Mouse (Mus musculus) brain, embryonic 14.5 days (tissue): ENCODE measurements at regions not wholly inside any gene's neighbourhood (a gene's known extent, or its start where the extent isn't known, plus 50 kb on each side); places are given as distances from the start of the nearest gene placed in this dataset.

Source experiments
- DNase-seq: peaks from one replicate; pipeline ENCODE4 v3.0.0-alpha.2; 2011; ENCODE audit warnings: low read depth
- CTCF ChIP-seq: fragments of 200-500 bp; IDR thresholded peaks from 2 replicates; pipeline ENCODE4 v1.5.1; 2012; ENCODE audit warnings: inconsistent platforms, mild to moderate bottlenecking, moderate library complexity, borderline replicate concordance; ENCODE audit not compliant: insufficient read depth, insufficient read length; ENCODE audit errors: extremely low read depth
- POLR2A ChIP-seq: fragments of 200-500 bp; IDR thresholded peaks from 2 replicates; pipeline ENCODE4 v1.6.1; 2012; ENCODE audit warnings: mild to moderate bottlenecking, inconsistent platforms, borderline replicate concordance; ENCODE audit not compliant: poor library complexity, insufficient read depth, insufficient read length, severe bottlenecking; ENCODE audit errors: extremely low read depth

DNA sequence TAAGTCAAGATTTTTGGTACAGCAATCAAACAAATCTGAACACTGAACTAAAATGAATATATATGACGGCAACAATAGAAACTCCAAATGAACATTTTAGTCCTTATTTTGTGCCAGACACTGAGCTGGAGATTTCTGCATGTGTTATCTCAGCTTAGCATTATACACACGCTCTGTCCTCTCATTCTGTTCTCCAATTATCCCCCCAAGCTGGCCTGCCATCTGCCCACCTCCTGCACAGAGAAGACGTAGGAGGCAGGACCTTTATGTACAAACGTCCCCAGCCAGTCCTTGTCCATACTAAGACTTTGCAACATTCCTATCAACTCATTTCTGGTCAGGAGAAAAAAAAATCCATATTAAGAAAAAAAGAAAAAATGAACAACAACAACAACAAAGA lies 148.5 kb upstream of the Mef2c start:
- DNase-seq: no peak
- TF ChIP-seq CTCF (no peak), POLR2A (no peak)

- TF ChIP-seq POLR2A (no peak), CTCF (no peak)
- no peak for DNase-seq
Measured at GRCm38 (mm10) chr13:83360529-83360928, 143.3 kb upstream of the Mef2c start.

- no peak for TF ChIP-seq POLR2A
- TF ChIP-seq CTCF: no peak
- DNase-seq: peak; percentile 32
Measured at GRCm38 (mm10) chr13:83376097-83376797, 127.6 kb upstream of the Mef2c start.

GRCm38 (mm10) chr13:83378644-83379043 lies 125.2 kb upstream of the Mef2c start:
- no peak for TF ChIP-seq POLR2A
- no peak for TF ChIP-seq CTCF
- peak; percentile 16 for DNase-seq

DNA sequence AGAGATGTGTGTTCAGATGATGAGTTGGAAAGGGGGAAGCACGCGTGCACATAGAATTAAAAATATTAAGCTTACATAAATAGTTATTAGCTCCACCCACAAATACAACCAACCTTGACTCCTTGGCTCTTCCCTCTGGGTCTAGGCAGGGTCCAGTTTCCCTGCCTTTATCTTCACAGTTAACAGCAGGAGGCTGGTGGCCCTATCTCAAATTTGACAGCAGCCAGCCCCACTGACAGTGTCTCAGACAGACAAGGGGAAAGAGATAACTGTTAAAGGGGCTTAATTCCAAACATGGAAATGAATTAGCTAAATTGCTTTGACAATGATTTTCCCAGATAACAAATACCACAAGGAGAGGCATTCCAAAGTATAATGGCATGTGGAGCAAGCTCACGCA lies 121.2 kb upstream of the Mef2c start:
- no peak for DNase-seq
- TF ChIP-seq CTCF (no peak), POLR2A (no peak)

GRCm38 (mm10) chr13:83394773-83395172 lies 109.1 kb upstream of the Mef2c start:
- no peak for TF ChIP-seq CTCF
- no peak for TF ChIP-seq POLR2A
- no peak for DNase-seq

- TF ChIP-seq POLR2A: no peak
- no peak for TF ChIP-seq CTCF
- no peak for DNase-seq
Measured at GRCm38 (mm10) chr13:83399381-83399780, 104.5 kb upstream of the Mef2c start.

DNA sequence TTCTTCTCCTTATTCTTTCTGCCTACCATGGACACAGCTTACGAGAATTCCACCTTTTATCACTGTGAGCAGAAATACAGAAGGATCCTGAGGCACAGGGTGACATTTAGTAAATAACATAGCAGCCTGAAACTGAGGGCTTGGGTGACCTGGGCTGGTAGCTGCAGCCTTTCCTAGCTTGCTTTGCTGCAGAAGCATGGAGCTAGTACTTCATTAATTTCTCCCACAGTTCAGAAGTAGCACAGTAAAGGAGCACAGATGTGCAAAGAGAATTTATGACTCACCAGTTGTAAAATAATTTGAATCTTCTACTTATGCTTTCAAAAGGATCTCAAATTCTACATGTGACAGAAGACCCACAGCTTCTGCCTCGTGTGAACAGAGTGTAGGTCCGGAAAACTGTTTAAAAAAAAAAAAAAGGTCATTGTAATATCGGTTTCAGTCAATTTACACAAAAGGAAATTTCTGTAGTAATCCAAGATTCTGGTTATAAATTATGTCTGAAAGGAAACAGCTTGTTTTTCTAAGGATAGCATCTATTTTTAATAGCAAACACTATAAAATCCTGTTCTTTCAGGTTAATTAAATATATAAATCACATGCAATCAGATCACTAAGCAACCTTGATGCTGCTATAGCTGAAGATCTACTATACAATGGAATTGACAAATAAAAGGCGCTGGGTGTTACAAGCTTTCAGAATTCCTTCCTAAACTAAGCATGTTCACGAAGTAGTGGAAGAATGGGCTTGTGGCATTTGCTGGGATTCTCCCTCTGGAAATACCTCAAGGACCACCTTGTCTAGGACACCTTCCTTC lies 64.0 kb upstream of the Mef2c start:
- TF ChIP-seq POLR2A: no peak
- TF ChIP-seq CTCF: no peak
- DNase-seq: no peak

DNA sequence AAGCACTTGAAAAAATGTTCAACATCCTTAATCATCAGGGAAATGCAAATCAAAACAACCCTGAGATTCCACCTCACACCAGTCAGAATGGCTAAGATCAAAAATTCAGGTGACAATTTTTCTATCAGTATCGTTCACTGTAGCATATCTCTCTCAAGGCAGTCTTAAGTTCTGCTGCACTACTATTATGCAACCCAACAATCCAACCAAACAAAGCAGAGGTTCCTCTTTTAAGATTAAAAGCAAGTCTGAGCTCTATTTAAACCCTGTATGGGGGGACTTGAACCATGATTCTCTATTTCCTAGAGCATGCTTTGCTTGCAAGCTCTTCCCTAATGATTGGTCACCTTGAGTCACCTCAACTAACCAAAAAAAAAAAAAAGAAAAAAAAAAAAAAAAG lies 59.6 kb upstream of the Mef2c start:
- TF ChIP-seq CTCF (no peak), POLR2A (no peak)
- DNase-seq: no peak

GRCm38 (mm10) chr13:83450820-83451219 lies 53.0 kb upstream of the Mef2c start:
- no peak for TF ChIP-seq CTCF
- no peak for TF ChIP-seq POLR2A
- peak; percentile 38 for DNase-seq

GRCm38 (mm10) chr13:83452987-83453386 lies 50.8 kb upstream of the Mef2c start:
- no peak for TF ChIP-seq CTCF
- no peak for TF ChIP-seq POLR2A
- no peak for DNase-seq
